Mouse (Mus musculus) lung, embryonic 14.5 days (tissue): Measurements from ENCODE around the gene Tnrc6b. TPM values are rescaled to one million over a fixed set of nuclear protein-coding genes. Genes with fewer than 3 reads are reported as not detected.

Experiments
- ATAC-seq: fragments of 200-750 bp; cut with Nextera tagmentation; 2 replicates; pipeline ENCODE4 v1.8.0; 2017; ENCODE audit warnings: mild to moderate bottlenecking, moderate TSS enrichment, moderate library complexity; ENCODE audit not compliant: insufficient read depth
- DNase-seq: peaks from one replicate; pipeline ENCODE4 v3.0.0-alpha.2; 2015
- H3K27ac ChIP-seq: fragments of 300-500 bp; sonication (generic); 2 replicates; pipeline ENCODE4 v1.5.1; 2014; ENCODE audit warnings: low read depth, mild to moderate bottlenecking, moderate library complexity
- H3K27me3 ChIP-seq: fragments of 300-500 bp; sonication (generic); 2 replicates; pipeline ENCODE4 v1.6.1; 2014; ENCODE audit warnings: low read length, control low read depth; ENCODE audit not compliant: insufficient read depth
- H3K36me3 ChIP-seq: fragments of 300-500 bp; sonication (generic); 2 replicates; pipeline ENCODE4 v1.6.1; 2014; ENCODE audit warnings: control low read depth; ENCODE audit not compliant: insufficient read depth
- H3K4me1 ChIP-seq: fragments of 300-500 bp; sonication (generic); 2 replicates; pipeline ENCODE4 v1.6.1; 2014; ENCODE audit warnings: antibody characterized with exemption, control low read depth; ENCODE audit not compliant: insufficient read depth
- H3K4me2 ChIP-seq: fragments of 300-500 bp; sonication (generic); 2 replicates; pipeline ENCODE4 v1.6.1; 2014; ENCODE audit warnings: mild to moderate bottlenecking
- H3K4me3 ChIP-seq: fragments of 300-500 bp; sonication (generic); 2 replicates; pipeline ENCODE4 v1.5.1; 2014; ENCODE audit warnings: low read depth, low read length
- H3K9ac ChIP-seq: fragments of 300-500 bp; sonication (generic); 2 replicates; pipeline ENCODE4 v1.6.1; 2014
- H3K9me3 ChIP-seq: fragments of 300-500 bp; sonication (generic); 2 replicates; pipeline ENCODE4 v1.6.1; 2016; ENCODE audit warnings: low read depth, low read length, control low read depth
- CTCF ChIP-seq: IDR thresholded peaks from 2 replicates; pipeline ENCODE4 v1.5.1; 2016; ENCODE audit warnings: antibody characterized with exemption, low read depth
- WGBS: fragments of 180-500 bp; shearing (Covaris S2); extraction: QIAGEN DNeasy Blood & Tissue Kit; methylation state at CpG from one replicate; pipeline ENCODE4 v1.1.7; 2014; 5-methylcytosine and 5-hydroxymethylcytosine counted together
- polyA plus RNA-seq: library from polyadenylated mRNA; unstranded; fragments of >200 nt; fragmentation: Nextera tagmentation; extraction: Ambion mirVana; gene quantifications from 2 replicates; pipeline ENCODE4 v1.2.1, GENCODE M21; 2014

Tnrc6b gene
- polyA plus RNA-seq, 1 experiment from 2014 or later = 17.5 TPM

DNA sequence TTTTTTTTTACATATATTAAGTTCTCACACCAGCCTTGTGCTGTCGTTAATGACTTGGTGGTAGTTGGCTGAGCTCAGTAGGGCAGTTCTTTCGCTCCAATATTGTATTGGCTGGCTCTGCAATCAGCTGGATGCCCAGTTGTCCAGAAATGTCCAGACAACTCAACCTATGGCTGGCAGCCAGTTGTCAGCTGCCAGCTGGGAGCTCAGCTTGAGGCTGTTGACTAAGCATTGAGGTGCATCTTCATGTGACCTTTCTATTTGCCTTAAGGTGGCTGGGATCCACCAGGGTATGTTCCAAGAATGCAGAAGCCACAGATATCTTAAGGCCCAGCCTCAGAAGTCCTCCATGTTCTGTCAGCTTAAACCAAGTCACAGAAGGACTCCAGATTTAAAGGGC is 54.3 kb downstream of the Tnrc6b start:
- no peak for ATAC-seq
- H3K9ac ChIP-seq = no peak overlapping the region
- no peaks in the 10 kb centered on the region for H3K36me3 ChIP-seq
- WGBS = 87% methylated on average over 2 of the region's 2 CpGs
- no peak overlapping the region for H3K27ac ChIP-seq
- DNase-seq = no peak
- no peak overlapping the region for H3K4me3 ChIP-seq
- H3K4me1 ChIP-seq = no peaks in the 10 kb centered on the region
- TF ChIP-seq CTCF = no peak
- H3K27me3 ChIP-seq = no peaks in the 10 kb centered on the region
- H3K9me3 ChIP-seq = no peaks in the 10 kb centered on the region
- H3K4me2 ChIP-seq = no peak overlapping the region

DNA sequence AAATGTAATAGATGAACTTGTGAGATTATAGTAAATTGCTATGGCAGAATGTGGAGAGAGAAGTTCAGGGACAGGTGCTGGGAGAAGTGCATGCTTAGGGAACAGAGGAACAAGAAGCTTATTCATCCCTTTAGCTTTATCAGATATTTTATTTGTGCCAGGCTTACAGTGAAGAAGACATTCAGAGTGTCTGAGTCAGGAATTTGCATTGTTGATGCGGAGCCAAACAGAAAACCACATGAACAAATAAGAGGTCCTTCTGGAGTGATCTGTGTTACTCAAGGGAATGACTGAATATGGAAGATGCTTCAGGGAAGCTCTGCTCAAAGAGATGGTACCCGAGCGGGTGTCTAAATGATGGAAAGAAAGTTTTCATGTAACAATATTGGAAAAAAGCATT is 57.1 kb downstream of the Tnrc6b start:
- 91% methylated on average over 3 of the region's 3 CpGs for WGBS
- no peak for DNase-seq
- H3K27me3 ChIP-seq = no peaks in the 10 kb centered on the region
- H3K9ac ChIP-seq = no peak overlapping the region
- no peak overlapping the region for H3K4me2 ChIP-seq
- no peaks in the 10 kb centered on the region for H3K36me3 ChIP-seq
- H3K4me1 ChIP-seq = no peaks in the 10 kb centered on the region
- H3K9me3 ChIP-seq = no peaks in the 10 kb centered on the region
- ATAC-seq = no peak
- no peak overlapping the region for H3K27ac ChIP-seq
- no peak overlapping the region for H3K4me3 ChIP-seq
- TF ChIP-seq CTCF = no peak

DNA sequence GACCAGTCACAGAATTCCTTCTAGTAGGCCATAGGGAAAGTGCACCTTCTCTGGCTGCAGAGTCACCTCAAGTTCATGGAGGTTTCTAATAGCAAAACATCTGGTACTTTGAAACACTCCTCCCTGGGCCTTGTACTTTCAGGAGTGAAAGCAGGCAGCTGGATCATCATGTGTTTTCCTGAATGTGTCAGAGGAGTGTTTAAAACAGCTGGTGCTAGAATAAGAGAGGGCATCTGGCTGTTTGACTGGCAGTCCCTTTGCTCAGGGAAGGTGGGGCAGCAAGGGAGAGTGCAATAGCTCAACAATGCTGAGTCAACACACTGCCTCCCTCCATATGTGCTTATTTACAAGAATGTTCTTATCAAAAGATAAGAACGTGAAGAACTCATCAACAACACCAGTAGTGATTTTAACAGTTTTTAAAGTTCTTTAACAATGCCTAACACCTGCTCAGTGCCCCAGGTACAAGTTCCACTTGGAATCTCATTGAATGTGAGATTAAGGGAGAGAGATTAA is 60.9 kb downstream of the Tnrc6b start:
- Histone ChIP-seq H3K4me1 (no peaks in the 10 kb centered on the region), H3K36me3 (no peaks in the 10 kb centered on the region), H3K4me3 (no peak overlapping the region), H3K4me2 (no peak overlapping the region), H3K9me3 (no peaks in the 10 kb centered on the region), H3K27me3 (no peaks in the 10 kb centered on the region), H3K27ac (no peak overlapping the region), H3K9ac (no peak overlapping the region)
- 10% methylated on average over 1 of the region's 1 CpGs for WGBS
- TF ChIP-seq CTCF = no peak
- DNase-seq (no peak), ATAC-seq (no peak)

GRCm38 (mm10) chr15:80774666-80775065 is 63.6 kb downstream of the Tnrc6b start:
- H3K9ac ChIP-seq = no peak overlapping the region
- no peak overlapping the region for H3K4me2 ChIP-seq
- WGBS = 92% methylated on average over 1 of the region's 1 CpGs
- no peaks in the 10 kb centered on the region for H3K4me1 ChIP-seq
- H3K27ac ChIP-seq = no peak overlapping the region
- H3K36me3 ChIP-seq = no peaks in the 10 kb centered on the region
- no peaks in the 10 kb centered on the region for H3K9me3 ChIP-seq
- no peaks in the 10 kb centered on the region for H3K27me3 ChIP-seq
- DNase-seq (no peak), ATAC-seq (no peak)
- no peak overlapping the region for H3K4me3 ChIP-seq
- TF ChIP-seq CTCF = no peak

DNA sequence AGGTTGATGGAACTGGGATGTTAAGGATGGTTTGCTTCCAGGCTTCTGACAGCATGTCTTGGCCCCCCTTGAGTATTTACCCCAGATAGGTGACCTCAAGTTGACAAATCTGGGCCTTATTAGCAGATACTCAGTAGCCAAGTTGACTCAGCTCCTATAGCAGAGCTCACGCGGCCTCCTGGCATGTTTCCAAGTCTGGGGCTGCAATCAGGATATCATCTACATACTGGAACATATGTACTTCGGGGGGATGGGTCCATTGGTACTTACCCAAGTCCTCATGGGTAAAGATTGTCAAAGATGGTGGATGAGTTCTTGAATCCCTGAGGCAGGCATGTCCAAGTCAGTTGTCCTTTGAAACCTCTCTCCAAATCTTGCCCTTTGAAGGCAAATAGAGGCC is 67.9 kb downstream of the Tnrc6b start:
- Histone ChIP-seq H3K4me1 (no peaks in the 10 kb centered on the region), H3K27me3 (no peaks in the 10 kb centered on the region), H3K4me2 (no peak overlapping the region), H3K36me3 (no peaks in the 10 kb centered on the region), H3K9ac (no peak overlapping the region), H3K4me3 (no peak overlapping the region), H3K27ac (no peak overlapping the region), H3K9me3 (no peaks in the 10 kb centered on the region)
- ATAC-seq (no peak), DNase-seq (peak; percentile 61)
- no peak for TF ChIP-seq CTCF
- 31% methylated on average over 3 of the region's 3 CpGs for WGBS

- Histone ChIP-seq H3K9me3 (no peaks in the 10 kb centered on the region), H3K4me1 (no peaks in the 10 kb centered on the region), H3K4me2 (no peak overlapping the region), H3K4me3 (no peak overlapping the region), H3K27ac (no peak overlapping the region), H3K9ac (no peak overlapping the region), H3K36me3 (no peaks in the 10 kb centered on the region), H3K27me3 (no peaks in the 10 kb centered on the region)
- 88% methylated on average over 5 of the region's 5 CpGs for WGBS
- ATAC-seq (no peak), DNase-seq (no peak)
- no peak for TF ChIP-seq CTCF
Measured at GRCm38 (mm10) chr15:80780154-80780751, 69.1 kb downstream of the Tnrc6b start.

DNA sequence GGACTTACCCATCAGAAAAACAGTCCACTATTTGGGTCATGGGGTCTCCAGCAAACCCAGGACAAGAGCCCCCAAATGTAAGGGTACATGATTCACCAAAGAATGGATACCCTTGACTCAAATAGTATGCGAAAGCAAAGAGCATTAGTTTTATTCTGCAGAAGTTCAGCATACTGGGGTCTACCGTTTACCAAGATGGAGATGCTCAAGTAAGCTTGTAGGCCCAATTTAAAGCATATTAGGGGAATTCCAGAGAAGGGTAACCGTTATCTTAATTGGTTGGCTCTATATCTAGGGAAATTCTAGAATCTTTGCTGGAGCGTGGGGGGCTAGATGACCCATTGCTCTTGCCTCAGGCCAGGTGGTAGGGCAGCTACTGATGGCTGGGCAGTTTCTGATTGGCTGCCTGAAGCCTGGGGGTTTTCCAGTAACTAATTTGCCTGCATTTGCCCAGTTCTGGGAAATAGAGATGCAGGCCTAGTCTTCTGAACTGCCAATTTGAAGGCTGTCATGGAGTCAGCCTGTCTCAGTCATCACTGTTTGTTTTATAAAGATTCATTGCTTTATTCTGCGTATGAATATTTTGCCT is 70.2 kb downstream of the Tnrc6b start:
- no peaks in the 10 kb centered on the region for H3K36me3 ChIP-seq
- WGBS = 79% methylated on average over 5 of the region's 5 CpGs
- H3K9ac ChIP-seq = no peak overlapping the region
- H3K27ac ChIP-seq = no peak overlapping the region
- no peaks in the 10 kb centered on the region for H3K9me3 ChIP-seq
- no peak for TF ChIP-seq CTCF
- ATAC-seq = no peak
- no peak overlapping the region for H3K4me2 ChIP-seq
- DNase-seq = no peak
- no peaks in the 10 kb centered on the region for H3K27me3 ChIP-seq
- H3K4me1 ChIP-seq = no peaks in the 10 kb centered on the region
- H3K4me3 ChIP-seq = no peak overlapping the region
